Mouse (Mus musculus) fat pad, adult 2 months (tissue): ENCODE data around the gene Fktn.
"Not testable (repeated sequence)": the region's sequence is repeated elsewhere in the genome, so short reads cannot be mapped to it uniquely, and the experiment has no call there.

Experiments used
- DNase-seq: peaks from one replicate; pipeline ENCODE4 v3.0.0-alpha.2; 2011; ENCODE audit warnings: low read depth, low spot score; ENCODE audit errors: extremely low read depth

The Fktn gene

DNA sequence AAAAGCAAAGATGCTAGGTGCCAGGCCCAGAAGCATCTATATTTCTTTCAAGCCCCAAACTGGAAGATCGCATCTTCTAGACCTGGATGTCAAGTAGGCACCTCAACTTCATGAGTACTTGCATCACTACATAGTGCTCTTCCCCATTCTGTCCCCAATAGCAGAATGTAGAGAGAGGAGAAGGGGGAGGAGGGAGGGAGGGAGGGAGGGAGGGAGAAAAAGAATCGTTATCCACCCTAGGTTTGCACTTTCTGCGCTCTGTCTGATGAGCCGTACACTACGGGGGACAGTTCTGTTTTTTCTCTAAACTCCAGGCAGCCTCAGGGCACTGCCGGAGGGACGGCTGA is at the start of gene Fktn:
TSS of gene Fktn (plus strand) at position 295 of the 347 bp plus-strand sequence.
- DNase-seq, result no peak

DNA sequence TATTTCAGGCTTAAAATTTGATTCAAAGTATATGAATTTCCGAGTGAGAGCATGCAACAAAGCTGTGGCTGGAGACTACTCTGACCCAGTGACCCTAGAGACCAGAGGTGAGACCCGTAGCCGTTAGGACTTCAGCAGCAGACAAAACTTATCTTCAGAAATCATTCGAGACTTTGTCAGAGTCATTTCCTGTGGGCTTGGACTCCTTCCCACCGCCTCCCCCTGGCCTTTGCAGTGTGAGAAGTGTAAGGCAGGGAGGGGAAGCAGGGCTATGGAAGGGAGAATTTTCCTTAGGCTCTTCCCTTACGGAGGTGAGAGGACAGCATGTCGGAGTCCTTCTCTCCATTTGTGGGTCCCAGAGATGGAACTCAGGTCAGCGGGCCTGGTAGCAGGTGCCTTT is 31.7 kb upstream of the Fktn start:
- no peak for DNase-seq

DNA sequence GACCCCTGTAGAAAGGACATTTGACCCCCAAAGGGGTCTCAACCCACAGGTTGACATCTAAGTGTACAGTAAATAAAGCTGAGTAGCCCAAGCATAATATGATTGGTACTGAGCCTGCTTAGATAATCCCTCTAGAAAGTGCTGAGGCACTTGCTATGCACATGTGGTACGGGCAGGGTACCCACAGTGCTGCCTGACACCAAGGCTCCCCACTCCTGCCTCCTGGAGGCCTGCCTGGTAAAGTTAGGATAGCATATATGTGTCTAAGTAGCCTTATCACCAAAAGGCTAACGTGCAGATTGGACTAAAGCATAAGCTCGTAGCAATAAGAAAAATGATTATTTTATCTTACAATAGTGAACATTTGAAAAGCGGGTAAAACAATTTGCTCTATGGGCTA is 24.8 kb upstream of the Fktn start:
- DNase-seq, result no peak

DNA sequence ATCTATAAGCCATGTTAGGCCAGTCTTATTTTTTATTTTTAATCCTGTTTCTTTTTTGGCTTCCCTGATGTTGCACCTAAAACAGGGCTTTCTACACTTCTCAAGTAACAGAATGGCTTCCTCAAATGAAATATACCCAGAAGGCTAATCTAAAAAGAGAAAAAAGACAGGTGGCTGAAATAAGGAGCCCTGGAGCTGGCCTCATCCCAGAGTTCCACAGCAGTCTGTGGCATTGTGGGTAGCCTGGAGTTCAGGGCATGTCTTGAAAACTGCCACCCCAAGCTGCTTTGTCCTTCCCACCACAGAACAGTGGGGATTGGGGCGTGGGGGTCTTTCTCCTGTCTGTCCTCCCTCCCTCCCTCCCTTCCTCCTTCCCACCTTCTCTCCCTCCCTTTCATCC is 22.4 kb upstream of the Fktn start:
- no peak for DNase-seq

DNA sequence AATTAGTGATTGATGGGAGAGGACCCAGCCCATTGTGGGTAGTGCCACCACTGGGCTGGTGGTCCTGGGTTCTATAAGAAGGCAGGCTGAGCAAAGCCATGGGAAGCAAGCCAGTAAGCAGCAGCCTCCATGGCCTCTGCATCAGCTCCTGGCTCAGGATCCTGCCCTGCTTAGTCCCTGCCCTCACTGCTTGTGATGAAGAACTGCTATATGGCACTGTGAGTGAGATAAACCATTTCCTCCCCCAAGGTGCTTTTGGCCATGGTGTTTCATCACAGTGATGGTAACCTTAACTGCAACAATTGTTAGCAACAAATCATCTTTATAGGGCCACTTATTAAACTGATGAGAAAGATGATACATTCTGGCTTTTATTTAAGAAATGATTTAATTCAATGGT is 4.6 kb upstream of the Fktn start:
- not testable (repeated sequence) for DNase-seq

DNA sequence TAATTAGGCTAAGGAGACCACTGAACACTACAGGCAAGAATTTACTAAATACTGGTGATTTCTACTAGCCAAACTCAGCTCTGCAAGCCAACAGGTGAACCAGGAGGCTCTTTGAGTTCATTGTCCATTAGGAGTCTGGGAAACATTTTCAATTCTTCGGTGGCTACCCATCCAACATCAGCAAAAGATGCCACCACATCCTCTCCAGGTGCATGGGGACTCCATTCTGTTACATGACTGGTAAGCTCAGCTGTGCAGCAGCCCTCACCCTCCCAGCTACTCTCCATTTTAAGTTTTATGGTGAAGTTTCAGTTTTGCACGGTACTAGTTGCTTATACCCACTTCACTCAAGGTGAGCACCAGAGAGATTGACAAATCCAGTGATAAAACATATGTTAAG is 3.8 kb upstream of the Fktn start:
- no peak for DNase-seq

DNA sequence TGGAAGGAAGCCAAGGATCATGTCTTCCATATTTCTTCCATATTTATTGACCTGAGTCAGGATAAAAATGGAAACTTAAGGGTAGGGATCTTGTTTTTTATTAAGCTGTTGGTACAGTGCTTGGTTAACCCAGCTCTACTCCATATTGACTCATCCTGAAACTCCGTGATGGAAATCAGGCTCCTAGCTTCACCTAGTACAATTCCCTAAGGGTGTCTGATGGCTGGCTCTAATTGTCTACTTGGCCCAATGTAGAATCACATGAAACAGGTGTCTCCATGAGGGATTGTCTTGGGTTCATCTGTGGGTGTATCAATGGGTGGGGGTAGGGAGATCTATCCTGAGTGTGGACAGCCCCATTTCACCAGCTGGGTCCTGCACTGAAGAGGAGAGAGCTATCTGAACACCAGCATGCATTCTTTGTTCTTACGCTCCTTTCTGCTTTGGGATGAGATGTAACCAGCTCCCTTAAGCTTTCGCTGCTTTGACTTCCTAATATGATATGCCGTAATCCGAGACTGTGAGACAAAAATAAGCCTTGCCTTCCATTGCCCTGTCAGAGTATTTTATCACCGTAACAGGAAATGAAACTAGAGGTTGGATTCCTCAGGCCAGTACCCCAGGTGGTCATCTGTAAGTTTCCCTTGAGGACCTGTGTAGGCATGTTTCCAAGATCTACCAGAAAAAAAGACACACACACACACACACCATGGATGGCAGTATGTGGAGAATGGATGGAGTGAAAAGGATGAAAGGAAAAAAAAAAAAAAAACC is 3.1 kb upstream of the Fktn start:
- no peak for DNase-seq

DNA sequence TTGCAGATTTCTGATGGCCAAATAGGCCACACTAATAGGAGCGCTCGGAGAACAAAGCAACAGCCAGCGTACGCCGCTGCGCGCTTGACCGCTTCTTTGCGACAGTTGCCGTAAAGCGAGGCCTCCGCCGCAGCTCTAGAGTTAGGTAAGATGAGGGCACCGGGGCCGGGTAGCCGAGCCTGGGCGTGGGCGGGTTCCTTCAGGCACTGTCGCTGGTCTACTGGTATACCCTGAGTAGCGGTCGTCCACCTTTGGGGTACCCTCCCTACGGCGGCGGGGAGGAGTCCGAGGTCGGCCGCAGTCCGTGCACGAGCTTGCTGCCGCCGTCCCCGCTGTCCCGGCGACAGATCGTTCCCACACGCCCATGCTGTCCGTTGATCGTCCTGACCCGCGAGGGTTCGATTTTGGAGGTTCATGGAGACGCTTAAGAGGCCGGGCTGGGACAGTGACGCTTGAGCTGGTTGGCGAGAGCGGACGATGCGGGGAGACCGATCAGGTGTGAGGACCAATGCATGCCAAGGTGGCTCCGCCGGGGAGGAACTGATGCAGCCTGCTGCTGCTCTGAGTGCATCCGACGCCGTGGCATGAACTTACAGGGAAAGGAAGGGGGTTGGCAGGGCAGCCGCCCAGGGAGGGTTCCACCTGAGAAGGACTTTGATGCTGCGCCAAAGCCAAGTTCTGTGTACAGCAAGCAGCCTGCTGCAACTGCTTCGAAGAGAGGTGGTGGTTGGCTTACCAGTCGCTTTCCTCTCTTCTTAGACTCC is 435 bp downstream of the Fktn start:
- peak; percentile 49 for DNase-seq

DNA sequence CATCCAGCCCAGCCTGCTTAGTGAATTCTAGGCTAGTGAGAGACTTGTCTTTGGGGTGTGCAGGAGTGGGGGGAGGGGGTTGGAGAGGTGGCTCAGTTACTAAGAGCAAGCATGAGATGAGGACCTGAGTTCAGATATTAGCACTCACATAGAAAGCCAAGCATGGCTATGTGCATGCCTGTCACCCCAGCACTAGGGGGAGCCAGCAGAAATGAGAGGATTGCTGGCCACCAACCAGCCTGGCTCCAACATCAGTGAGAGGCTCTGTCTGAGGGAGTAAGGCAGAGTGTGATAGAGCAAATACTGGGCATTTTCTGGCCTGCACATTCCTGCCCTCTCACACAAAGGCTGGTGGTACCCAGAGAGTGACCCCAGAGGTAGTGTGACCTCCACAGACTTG is 2.2 kb downstream of the Fktn start:
- no peak for DNase-seq

DNA sequence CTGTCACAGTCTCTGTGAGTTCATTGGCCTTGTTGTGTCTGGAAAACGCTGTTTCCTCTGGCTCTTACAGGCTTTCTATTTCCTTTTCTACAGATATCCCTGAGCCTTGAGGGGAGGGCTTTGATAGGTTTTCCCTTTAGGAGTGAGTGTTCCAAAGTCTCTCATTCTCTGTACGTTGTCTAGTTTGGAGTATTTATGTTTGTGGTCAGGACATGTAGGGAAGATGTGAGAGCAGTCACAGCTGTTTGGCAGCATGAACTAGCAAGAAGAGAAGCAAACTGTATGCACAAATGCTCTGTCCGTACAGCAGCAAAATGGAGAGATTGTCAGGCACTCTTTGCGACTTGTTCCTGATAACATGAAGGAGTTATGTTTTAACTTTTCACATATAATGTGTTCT is 3.7 kb downstream of the Fktn start:
- no peak for DNase-seq

DNA sequence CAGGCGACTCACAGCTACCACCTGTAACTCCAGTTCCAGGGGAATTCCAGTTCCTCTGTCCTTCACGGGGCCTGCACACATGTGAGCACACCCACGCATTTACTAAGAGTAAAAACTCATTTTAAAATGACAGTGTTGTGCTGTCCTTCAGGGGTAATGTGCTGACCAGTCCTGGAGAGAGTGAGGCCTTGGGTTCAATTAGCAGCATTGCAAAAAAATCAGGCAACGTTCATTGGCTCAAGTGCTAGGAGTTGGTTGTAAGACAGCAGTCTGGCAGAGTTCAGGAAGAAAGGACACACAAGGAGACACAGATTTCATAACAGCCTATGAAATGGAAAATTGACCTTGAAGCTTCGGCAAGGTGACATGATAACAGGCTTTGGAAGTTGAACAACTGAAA is 4.5 kb downstream of the Fktn start:
- DNase-seq, result no peak

DNA sequence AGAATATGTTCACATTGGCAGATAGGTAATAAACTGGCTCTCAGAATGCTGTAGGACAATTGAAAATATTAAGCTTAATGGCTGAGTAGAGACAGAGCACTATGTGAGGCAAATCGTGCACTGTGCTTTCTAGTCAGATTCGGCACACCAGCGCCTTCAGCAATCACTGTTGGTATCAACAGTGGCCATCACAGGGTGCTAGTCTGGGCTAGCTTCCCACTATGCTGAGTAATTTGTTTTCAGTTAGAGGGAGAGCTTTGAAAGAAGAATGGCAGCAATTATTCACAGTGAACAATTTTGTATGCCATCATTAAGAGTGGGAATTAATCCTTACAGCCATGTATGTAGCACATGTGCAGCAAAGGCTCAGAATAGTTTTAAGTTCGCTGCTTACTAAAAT is 8.7 kb downstream of the Fktn start:
- DNase-seq, result no peak

DNA sequence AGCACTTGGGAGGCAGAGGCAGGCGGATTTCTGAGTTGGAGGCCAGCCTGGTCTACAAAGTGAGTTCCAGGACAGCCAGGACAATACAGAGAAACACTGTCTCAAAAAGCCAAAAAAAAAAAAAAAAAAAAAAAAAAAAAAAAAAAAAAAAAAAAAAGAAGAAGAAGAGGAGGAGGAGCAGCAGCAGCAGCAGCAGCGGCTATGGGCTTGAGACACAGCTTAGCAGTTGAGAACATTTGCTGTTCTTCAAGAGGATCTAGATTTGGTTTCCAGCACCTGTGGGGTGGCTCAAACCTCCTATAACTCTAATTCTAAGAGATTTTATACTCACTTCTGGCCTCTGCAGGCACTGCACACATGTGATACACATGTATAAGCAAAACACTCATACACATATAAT is 12.3 kb downstream of the Fktn start:
- DNase-seq, result not testable (repeated sequence)

DNA sequence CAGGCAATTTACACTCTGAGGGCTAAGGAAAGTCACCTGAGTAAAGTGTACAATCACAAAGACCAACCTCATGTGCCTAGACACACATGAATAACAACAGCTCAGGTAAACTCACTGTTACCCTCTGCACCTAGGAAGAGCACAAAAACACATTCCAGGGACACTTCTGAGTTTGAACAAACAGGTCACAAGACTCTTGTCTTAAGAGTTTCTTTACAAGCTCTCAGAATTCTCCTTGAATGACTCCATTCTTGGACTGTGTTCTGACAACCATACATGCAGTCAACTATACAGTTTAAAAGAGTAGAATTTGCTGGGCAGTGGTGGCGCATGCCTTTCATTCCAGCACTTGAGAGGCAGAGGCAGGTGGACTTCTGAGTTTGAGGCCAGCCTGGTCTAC is 14.3 kb downstream of the Fktn start:
- DNase-seq, result no peak

DNA sequence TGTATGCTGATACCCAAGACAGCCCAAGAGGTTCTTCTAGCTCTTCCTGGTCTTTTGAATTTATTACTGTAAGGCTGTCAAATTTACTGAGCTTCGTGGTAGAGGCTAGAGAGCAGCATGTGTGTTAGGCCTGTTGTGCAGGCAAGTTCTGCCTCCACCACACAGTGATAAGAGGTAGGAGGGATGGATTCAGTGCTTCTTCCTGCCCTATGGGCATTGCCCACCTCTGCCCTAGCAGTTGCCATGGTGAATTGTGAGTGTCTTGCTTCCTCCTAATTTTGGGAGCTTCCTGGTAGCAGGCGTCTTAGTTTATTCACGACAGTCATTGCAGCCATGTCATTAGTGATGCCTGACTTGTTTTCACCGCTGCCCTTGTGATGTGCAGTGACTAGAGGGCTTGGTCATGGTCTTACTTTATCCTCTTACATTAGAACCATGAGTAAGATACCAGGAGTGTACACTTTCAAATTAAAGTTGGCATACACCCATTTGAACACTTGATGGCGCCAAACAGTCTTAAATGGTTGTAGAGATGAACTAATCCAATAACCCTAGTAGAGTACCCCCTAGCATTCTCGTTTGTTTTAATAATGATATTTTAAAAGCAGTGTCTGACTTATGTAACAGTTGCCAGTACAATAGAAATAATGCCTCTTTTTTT is 25.3 kb downstream of the Fktn start:
- DNase-seq, result no peak

DNA sequence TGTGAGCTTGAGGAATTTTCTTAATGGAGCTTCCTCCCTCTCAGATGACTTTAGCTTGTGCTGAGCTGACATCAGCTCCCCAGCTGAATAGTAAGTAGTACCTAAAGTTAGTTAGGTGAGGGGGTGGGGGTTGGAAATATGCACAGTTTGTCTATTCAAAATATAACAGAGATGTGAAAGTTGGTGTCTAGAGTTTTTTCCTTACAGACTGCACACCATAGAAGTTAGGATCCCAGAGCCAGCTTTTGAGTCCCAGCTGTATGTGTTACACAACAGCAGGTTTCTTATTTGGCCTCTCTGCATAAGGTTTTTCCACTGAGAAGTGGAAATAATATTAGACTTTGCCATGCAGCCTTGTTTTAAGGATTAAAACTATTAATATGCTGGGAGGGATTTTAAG is 36.0 kb downstream of the Fktn start:
- no peak for DNase-seq

DNA sequence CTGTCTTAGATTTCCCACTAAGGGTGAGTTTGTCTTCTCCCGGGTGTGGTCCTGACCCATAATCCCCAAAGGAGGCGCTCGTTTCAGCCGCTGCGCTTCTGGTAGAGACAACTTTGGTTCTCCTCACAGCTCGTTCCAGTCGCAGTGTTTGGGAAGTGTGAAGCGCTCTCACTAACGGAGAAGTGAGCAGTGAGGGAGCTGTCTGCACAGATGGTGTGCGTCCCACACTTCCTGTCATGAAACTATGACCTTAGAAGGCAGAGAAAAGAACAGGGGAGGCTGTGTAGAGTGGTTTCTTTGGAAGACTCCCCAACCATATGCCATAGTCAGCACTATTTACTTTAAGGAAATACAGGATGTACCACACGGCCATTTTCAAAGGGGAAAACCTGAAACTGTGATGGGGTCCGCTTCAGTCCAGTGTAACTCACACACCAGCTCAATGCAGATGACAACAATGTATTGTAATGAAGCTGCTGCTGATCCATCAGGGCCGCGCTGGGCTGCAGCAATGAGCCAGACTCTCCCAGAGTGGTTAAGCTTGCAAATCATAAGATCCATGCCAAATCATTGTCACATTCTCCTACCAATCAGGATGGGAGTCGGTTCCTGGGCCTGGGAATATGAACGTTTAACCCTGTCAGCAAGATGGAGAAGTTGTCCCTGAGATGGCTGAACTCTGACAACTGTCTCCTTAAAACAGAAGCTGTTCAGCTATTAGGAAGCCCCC is 36.8 kb downstream of the Fktn start:
- DNase-seq, result no peak

DNA sequence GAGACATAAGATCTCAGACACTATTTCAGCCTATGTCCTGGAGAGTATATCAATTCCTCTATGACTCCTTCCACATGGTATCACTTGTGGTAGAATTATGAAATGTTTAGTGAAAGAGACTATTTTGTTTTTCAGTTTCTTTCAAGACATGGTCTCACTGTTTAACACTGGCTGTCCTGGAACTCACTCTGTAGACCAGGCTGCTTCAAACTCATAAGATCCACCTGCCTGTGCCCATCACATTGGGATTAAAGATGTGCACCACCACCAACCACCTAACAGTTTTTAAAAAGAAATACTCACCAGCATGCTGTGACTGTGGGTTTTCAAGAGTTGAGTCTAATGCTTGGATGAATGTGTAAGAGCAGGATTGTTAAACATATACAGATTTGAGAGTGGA is 43.2 kb downstream of the Fktn start:
- DNase-seq, result no peak

DNA sequence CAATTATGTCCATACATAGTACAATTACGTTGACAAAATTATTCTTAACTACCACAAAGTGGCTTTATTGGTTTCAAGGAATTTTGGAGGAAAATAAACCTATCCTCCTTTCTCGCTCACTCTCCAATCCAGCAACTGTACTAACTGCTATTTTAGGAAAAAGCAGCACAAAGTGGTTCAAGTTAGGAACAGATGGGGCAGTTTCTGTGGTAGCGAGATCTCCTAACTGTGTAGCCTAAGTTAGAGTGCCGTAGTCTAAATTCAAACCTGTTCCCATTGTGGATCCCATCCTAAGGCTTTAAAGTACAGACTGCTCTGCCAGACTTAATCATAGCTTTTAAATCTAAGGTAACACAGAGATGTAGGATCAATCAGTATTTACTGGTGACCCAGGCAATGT is 45.0 kb downstream of the Fktn start:
- no peak for DNase-seq

DNA sequence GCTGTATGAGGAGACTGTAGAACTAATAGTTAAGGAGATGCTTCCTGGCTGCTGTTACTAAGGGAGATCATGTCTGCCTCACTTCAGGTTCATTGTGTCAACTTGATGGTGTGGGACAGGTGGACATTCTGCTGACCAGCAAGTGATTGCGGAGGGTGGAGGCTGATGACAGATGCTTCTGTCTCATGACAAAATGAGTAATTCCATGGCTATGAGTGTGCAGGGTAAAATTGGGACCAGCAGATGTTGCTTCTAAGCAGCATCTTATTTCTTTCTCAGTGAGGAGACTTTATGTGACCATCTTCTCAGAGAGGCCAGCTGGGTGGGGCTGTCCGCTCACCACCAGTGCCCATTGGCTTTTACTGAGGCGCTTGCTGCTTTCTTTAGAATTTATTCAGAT is 45.9 kb downstream of the Fktn start:
- DNase-seq, result no peak

DNA sequence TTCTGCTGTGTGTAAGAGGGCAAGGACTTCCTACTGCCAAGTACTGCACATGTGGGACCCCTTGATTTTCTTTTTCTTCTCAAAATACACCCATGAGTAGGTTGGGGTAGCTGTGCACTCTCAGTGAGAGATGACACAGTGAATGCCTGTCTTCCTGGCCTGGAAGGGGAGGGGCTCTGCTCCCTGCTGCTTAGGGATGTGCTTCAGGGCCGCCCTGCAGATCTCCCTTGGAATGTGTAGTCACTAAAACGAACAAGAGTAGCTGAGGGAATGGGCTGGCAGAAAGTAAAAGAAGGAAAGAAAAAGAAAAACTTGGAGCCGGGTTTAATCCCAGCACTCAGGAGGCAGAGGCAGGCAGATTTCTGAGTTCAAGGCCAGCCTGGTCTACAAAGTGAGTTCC is 48.7 kb downstream of the Fktn start:
- no peak for DNase-seq
